Mouse (Mus musculus) brain, embryonic 14.5 days (tissue): Measurements from ENCODE around the gene Mgat4c.

Experiments
- CTCF ChIP-seq: fragments of 200-500 bp; IDR thresholded peaks from 2 replicates; pipeline ENCODE4 v1.5.1; 2012; ENCODE audit warnings: inconsistent platforms, mild to moderate bottlenecking, moderate library complexity, borderline replicate concordance; ENCODE audit not compliant: insufficient read depth, insufficient read length; ENCODE audit errors: extremely low read depth
- POLR2A ChIP-seq: fragments of 200-500 bp; IDR thresholded peaks from 2 replicates; pipeline ENCODE4 v1.6.1; 2012; ENCODE audit warnings: mild to moderate bottlenecking, inconsistent platforms, borderline replicate concordance; ENCODE audit not compliant: poor library complexity, insufficient read depth, insufficient read length, severe bottlenecking; ENCODE audit errors: extremely low read depth

DNA sequence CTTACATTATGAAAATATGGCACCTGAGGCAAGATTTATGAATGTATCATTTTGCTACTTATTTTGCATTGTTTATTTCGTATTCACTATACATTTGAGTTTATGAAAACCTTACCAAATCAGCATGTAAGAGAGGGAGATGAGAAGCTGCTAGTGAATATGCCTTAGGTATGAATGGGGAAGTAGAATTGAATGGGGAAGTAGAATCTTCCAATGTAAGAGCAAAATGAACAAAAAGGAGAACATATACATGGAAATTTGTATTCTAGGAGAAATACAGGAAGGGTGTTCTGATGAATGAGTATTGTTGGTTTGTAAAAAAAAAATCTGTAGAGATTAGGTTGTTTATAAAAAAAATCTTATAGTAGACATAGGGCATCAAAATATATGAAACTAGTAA is 441.9 kb downstream of the Mgat4c start:
- TF ChIP-seq POLR2A (no peak), CTCF (no peak)
